Mouse (Mus musculus): Measurements from ENCODE around the gene Tspyl3.

DNA sequence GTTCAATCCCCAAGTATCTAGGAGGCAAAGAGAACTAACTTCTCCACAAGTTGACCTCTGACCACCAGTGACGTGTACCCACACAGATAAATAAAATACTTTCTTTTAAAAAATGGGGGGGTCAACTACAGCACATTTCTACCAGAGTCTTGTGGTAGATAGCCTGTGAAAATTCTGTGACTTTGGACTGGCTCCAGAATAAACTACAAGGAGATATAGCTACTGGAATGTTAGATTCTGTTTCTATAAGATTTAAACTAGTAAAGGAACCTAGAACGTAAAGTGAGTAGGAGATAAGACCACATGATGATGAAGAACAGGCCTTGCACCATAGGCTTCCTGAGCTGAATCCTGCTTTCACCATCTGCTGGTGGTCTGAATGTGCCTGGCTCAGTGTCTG lies 37.4 kb downstream of the Tspyl3 start:
- TF ChIP-seq CTCF (IDR thresholded peaks at IDR 0.05; ENCODE audit: low read depth, low read length) (no peak), EP300 (IDR thresholded peaks at IDR 0.05; ENCODE audit: insufficient read depth, low read depth, low read length) (no peak)
